17 mouse cellular contexts compared by ENCODE assay signal in genomic region chr11:17526476-17526875, GRCm38 (mm10).
"Had no signal": no experiment of that assay in that cellular context is flagged by ENCODE, and none has a peak within 500 bp of the region (broad histone marks: within the 10 kb centered on the region; RNA-seq: fewer than 3 reads in every experiment).

No protein-coding gene starts in this region.

- H3K4me2 ChIP-seq: kidney, embryonic 15.5 days; limb, embryonic 13.5 days; liver, embryonic 15.5 days; neural tube, embryonic 12.5 days had no signal

- ATAC-seq: lung, postnatal 0 days had no signal

- H3K9ac ChIP-seq: kidney, embryonic 15.5 days; limb, embryonic 13.5 days; liver, embryonic 15.5 days; neural tube, embryonic 12.5 days had no signal

- H3K4me3 ChIP-seq: kidney, embryonic 15.5 days; limb, embryonic 13.5 days; liver, embryonic 15.5 days; midbrain, embryonic 10.5 days; myocyte; neural tube, embryonic 12.5 days had no signal

- H3K27ac ChIP-seq: kidney, embryonic 15.5 days; limb, embryonic 13.5 days; liver, embryonic 15.5 days; midbrain, embryonic 10.5 days; neural tube, embryonic 12.5 days had no signal

- DNase-seq: kidney, adult 2 months; kidney, postnatal 14 days; left cerebral cortex, postnatal 4 days; lung, adult 2 months; lung, postnatal 4 days; retina, postnatal 1 day; right cerebral cortex, postnatal 4 days; spleen, adult 18-20 months; thymus, adult 2 months; thymus, postnatal 25 days had no signal

- H3K9me3 ChIP-seq: kidney, embryonic 15.5 days; limb, embryonic 13.5 days; liver, embryonic 15.5 days; midbrain, embryonic 10.5 days; neural tube, embryonic 12.5 days had no signal

- H3K27me3 ChIP-seq: kidney, embryonic 15.5 days; limb, embryonic 13.5 days; liver, embryonic 15.5 days; neural tube, embryonic 12.5 days had no signal

- H3K4me1 ChIP-seq: liver, embryonic 15.5 days had no signal

- H3K36me3 ChIP-seq: kidney, embryonic 15.5 days; limb, embryonic 13.5 days; liver, embryonic 15.5 days; midbrain, embryonic 10.5 days; neural tube, embryonic 12.5 days had no signal
